Mouse (Mus musculus): Measurements from ENCODE around the gene Rala. TPM values are rescaled to one million over a fixed set of nuclear protein-coding genes. Genes with fewer than 3 reads are reported as not detected.

Gene Rala
- polyA plus RNA-seq, 1 experiment from 2014 or later: 111 TPM

- H3K27me3 ChIP-seq (replicated peaks; ENCODE audit: insufficient read depth, low read length): no peaks in the 10 kb centered on the region
- no peaks in the 10 kb centered on the region for H3K36me3 ChIP-seq (ENCODE audit: insufficient read depth, low read length)
- no peak overlapping the region for H3K27ac ChIP-seq (ENCODE audit: low read length)
- H3K4me1 ChIP-seq (ENCODE audit: insufficient read depth, low read depth, low read length): peaks cover 4% of the 10 kb centered on the region; the same call in 1 of the 2 replicates
- 70% methylated on average over 18 of the region's 18 CpGs for WGBS
- TF ChIP-seq CTCF (IDR thresholded peaks at IDR 0.05) (no peak), EP300 (IDR thresholded peaks at IDR 0.05) (no peak)
- H3K4me2 ChIP-seq (replicated peaks; ENCODE audit: low read depth, low read length): no peak overlapping the region
- H3K9me3 ChIP-seq (ENCODE audit: low read length): no peaks in the 10 kb centered on the region
- no peak for DNase-seq (ENCODE audit: low spot score)
- no peak overlapping the region for H3K4me3 ChIP-seq (ENCODE audit: low read depth, low read length)
- no peak for ATAC-seq
- H3K9ac ChIP-seq (replicated peaks; ENCODE audit: low read depth): no peak overlapping the region
Observed at GRCm38 (mm10) chr13:17949555-17949954, 5.5 kb upstream of the Rala start.

- no peak for DNase-seq (ENCODE audit: low spot score)
- under 1% methylated on average over 40 of the region's 70 CpGs for WGBS
Observed at GRCm38 (mm10) chr13:17943306-17944077, 547 bp downstream of the Rala start.

GRCm38 (mm10) chr13:17942338-17942737 lies 1.7 kb downstream of the Rala start:
- 59% methylated on average over 6 of the region's 6 CpGs for WGBS

More at GRCm38 (mm10) chr13:17943306-17944077, 547 bp downstream of the Rala start:
- Histone ChIP-seq H3K4me1 (ENCODE audit: insufficient read depth, low read depth, low read length) (peaks cover 9% of the 10 kb centered on the region; the same call in 1 of the 2 replicates), H3K36me3 (ENCODE audit: insufficient read depth, low read length) (no peaks in the 10 kb centered on the region), H3K4me2 (replicated peaks; ENCODE audit: low read depth, low read length) (peak overlapping the region; percentile 69), H3K9ac (replicated peaks; ENCODE audit: low read depth) (peak overlapping the region; percentile 76), H3K4me3 (ENCODE audit: low read depth, low read length) (peak overlapping the region; percentile 93), H3K9me3 (ENCODE audit: low read length) (no peaks in the 10 kb centered on the region), H3K27me3 (replicated peaks; ENCODE audit: insufficient read depth, low read length) (no peaks in the 10 kb centered on the region), H3K27ac (ENCODE audit: low read length) (peak overlapping the region; percentile 96)
- no peak for TF ChIP-seq EP300 (IDR thresholded peaks at IDR 0.05)
- TF ChIP-seq CTCF (IDR thresholded peaks at IDR 0.05): no peak
- peak; percentile 81 for ATAC-seq

GRCm38 (mm10) chr13:17907309-17907708 lies 36.7 kb downstream of the Rala start:
- no peak overlapping the region for H3K4me2 ChIP-seq (replicated peaks; ENCODE audit: low read depth, low read length)
- ATAC-seq (peak; percentile 89), DNase-seq (ENCODE audit: low spot score) (peak; percentile 66)
- TF ChIP-seq EP300 (IDR thresholded peaks at IDR 0.05) (no peak), CTCF (IDR thresholded peaks at IDR 0.05) (no peak)
- H3K9me3 ChIP-seq (ENCODE audit: low read length): no peaks in the 10 kb centered on the region
- H3K4me3 ChIP-seq (ENCODE audit: low read depth, low read length): no peak overlapping the region
- H3K4me1 ChIP-seq (ENCODE audit: insufficient read depth, low read depth, low read length): no peaks in the 10 kb centered on the region
- no peaks in the 10 kb centered on the region for H3K36me3 ChIP-seq (ENCODE audit: insufficient read depth, low read length)
- no peak overlapping the region for H3K27ac ChIP-seq (ENCODE audit: low read length)
- H3K27me3 ChIP-seq (replicated peaks; ENCODE audit: insufficient read depth, low read length): no peaks in the 10 kb centered on the region
- 63% methylated on average over 1 of the region's 1 CpGs for WGBS
- no peak overlapping the region for H3K9ac ChIP-seq (replicated peaks; ENCODE audit: low read depth)

More at GRCm38 (mm10) chr13:17942338-17942737, 1.7 kb downstream of the Rala start:
- Histone ChIP-seq H3K36me3 (ENCODE audit: insufficient read depth, low read length) (no peaks in the 10 kb centered on the region), H3K4me3 (ENCODE audit: low read depth, low read length) (no peak overlapping the region), H3K4me1 (ENCODE audit: insufficient read depth, low read depth, low read length) (peaks cover 9% of the 10 kb centered on the region; the same call in 1 of the 2 replicates), H3K4me2 (replicated peaks; ENCODE audit: low read depth, low read length) (no peak overlapping the region), H3K9ac (replicated peaks; ENCODE audit: low read depth) (no peak overlapping the region), H3K9me3 (ENCODE audit: low read length) (no peaks in the 10 kb centered on the region), H3K27ac (ENCODE audit: low read length) (no peak overlapping the region), H3K27me3 (replicated peaks; ENCODE audit: insufficient read depth, low read length) (no peaks in the 10 kb centered on the region)
- TF ChIP-seq EP300 (IDR thresholded peaks at IDR 0.05): no peak
- TF ChIP-seq CTCF (IDR thresholded peaks at IDR 0.05): no peak
- ATAC-seq: no peak
- no peak for DNase-seq (ENCODE audit: low spot score)

GRCm38 (mm10) chr13:17901474-17901873 lies 42.6 kb downstream of the Rala start:
- Histone ChIP-seq H3K27me3 (replicated peaks; ENCODE audit: insufficient read depth, low read length) (no peaks in the 10 kb centered on the region), H3K4me3 (ENCODE audit: low read depth, low read length) (no peak overlapping the region), H3K9ac (replicated peaks; ENCODE audit: low read depth) (no peak overlapping the region), H3K36me3 (ENCODE audit: insufficient read depth, low read length) (no peaks in the 10 kb centered on the region), H3K4me1 (ENCODE audit: insufficient read depth, low read depth, low read length) (no peaks in the 10 kb centered on the region), H3K9me3 (ENCODE audit: low read length) (no peaks in the 10 kb centered on the region), H3K27ac (ENCODE audit: low read length) (no peak overlapping the region), H3K4me2 (replicated peaks; ENCODE audit: low read depth, low read length) (no peak overlapping the region)
- TF ChIP-seq EP300 (IDR thresholded peaks at IDR 0.05) (no peak), CTCF (IDR thresholded peaks at IDR 0.05) (no peak)
- 70% methylated on average over 4 of the region's 4 CpGs for WGBS
- no peak for DNase-seq (ENCODE audit: low spot score)
- no peak for ATAC-seq

- no peaks in the 10 kb centered on the region; the same call in 1 of the 2 replicates for H3K36me3 ChIP-seq (ENCODE audit: insufficient read depth, low read length)
- no peak overlapping the region for H3K9ac ChIP-seq (replicated peaks; ENCODE audit: low read depth)
- H3K4me3 ChIP-seq (ENCODE audit: low read depth, low read length): no peak overlapping the region
- no peak for DNase-seq (ENCODE audit: low spot score)
- no peak overlapping the region for H3K27ac ChIP-seq (ENCODE audit: low read length)
- no peak for ATAC-seq
- WGBS: 70% methylated on average over 5 of the region's 5 CpGs
- no peak for TF ChIP-seq CTCF (IDR thresholded peaks at IDR 0.05)
- no peak for TF ChIP-seq EP300 (IDR thresholded peaks at IDR 0.05)
- no peak overlapping the region for H3K4me2 ChIP-seq (replicated peaks; ENCODE audit: low read depth, low read length)
- H3K4me1 ChIP-seq (ENCODE audit: insufficient read depth, low read depth, low read length): no peaks in the 10 kb centered on the region
- H3K9me3 ChIP-seq (ENCODE audit: low read length): no peaks in the 10 kb centered on the region
- H3K27me3 ChIP-seq (replicated peaks; ENCODE audit: insufficient read depth, low read length): no peaks in the 10 kb centered on the region
Observed at GRCm38 (mm10) chr13:17900641-17901040, 43.4 kb downstream of the Rala start.

Measured in lung, postnatal 0 days (tissue).